Mouse (Mus musculus) megakaryocyte, adult 5-6 weeks (primary cell): ENCODE measurements around the gene Tap2. TPM values are rescaled to one million over a fixed set of nuclear protein-coding genes. Genes with fewer than 3 reads are reported as not detected.

Experiments used
- ATAC-seq: 2 replicates; pipeline ENCODE4 v1.8.0; 2016; ENCODE audit warnings: mild to moderate bottlenecking, inconsistent platforms; ENCODE audit not compliant: poor library complexity, severe bottlenecking
- total RNA-seq, 2 experiments: library from RNA; stranded (forward) in 1 of 2; stranded (reverse) in 1 of 2; fragments of 153-499, 151-499 nt in 1 of 2; fragments of 221-1000, 200-1000 nt in 1 of 2; gene quantifications; 2 replicates each; pipeline versions ENCODE4 v1.2.3 to v1.2.4; 2015 to 2017

Tap2 gene
- total RNA-seq (2015) = 6.4 and 7.1 TPM in 2 replicates
- 34.2 and 35.9 TPM in 2 replicates for total RNA-seq (2017)

DNA sequence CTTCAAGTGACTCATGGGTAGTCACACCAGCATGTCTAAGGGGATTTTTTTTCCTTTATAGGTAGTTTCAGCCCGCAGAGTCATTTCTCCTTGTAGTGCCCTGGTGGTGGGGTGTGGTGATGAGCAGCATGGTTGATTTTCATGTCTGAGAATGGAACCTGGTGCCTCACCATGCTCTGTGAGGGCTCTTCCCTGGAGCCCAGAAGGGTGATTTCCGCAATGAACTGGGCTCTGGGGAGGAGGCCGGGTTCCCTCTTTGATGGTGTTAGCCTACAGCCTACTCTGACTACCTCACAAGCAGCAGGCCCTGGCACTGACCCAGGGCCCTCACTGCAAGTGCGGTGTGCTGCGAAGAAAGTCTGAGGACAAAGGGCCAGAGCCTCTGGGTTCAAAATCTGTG is at the start of gene Tap2:
Gene Tap2, plus strand, starts transcription at position 84 of the 400 bp plus-strand sequence.
- no peak for ATAC-seq

DNA sequence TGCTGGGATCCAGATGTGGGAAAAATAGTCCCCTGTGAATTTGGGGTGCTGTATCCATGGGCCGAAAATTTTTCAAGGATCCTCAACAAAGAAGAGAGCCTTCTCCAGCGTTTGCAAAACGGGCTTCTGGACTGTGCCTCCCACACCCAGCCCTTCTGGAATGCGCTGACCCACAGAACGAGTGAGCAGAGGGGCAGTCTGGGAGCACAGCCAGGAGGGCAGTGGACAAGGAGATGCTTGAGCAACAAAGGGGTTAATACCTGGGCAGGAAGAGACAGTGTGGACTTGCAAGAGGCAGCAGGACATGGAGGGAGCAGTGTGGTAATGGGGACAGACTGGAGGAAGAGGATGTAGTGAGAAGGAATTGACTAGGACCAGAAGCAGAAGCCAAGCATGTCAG is 47.8 kb upstream of the Tap2 start:
- no peak for ATAC-seq

DNA sequence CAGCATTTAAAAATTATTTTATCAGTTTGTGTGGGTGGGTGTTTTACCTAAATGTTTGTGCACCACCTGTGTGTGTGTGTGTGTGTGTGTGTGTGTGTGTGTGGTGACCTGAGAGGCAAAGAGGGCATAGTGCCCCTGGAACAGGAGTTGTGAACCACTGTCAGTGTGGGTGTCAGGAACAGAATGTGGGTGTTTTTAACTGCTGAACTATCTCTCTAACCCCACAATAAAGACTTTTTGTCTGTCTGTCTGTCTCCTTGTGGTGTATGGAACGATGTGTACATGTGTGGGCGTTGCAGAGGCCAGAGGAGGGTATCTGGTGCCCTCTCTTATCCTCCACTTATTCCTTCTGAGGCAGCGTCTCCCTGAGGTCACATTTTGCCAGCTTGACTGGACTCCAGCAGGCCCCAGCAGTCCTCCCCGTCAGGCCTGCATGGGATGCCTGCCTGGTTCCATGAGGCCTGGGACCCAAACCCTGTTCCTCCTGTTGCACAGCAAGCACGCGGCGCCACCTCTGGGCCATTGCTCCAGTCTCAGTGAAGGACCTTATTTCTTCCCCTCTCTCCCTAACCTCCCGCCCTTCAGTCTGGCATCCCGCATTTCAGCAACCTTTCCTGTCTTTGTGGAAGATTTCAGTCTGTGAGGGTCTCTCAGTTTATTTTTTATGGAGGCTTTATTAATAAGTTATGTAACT is 39.0 kb upstream of the Tap2 start:
- no peak; the same call in 1 of the 2 replicates for ATAC-seq

DNA sequence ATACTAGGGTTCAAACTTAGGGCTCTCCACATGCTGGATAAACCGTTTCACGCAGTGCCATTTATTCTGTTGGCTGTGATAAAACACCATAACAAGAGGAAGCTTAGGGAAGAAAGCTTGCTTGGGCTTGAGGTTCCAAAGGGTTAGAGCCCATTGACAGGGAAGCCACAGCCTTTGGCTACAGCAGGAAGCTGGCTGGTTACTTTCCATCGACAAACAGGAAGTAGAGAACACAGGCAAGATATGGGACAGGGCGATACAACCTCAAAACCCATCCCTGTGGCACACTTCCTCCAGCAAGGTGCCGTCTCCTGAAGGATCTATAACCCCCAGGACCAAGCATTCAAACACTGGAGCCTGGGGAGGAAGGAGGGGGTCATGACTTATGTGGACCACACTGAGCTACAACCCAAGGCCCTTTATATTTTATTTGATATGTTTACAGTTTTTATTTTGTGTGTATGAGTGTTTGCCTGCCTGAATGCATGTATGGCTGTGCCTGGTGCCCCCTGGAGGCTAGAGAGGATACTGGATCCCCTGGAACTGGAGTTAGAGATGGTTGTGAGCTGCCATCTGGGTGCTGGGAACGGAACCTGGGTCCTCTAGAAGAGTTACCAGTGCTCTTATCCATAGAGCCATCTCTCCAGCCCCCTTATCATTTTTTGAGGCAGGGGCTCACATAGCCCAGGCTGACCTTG is 38.1 kb upstream of the Tap2 start:
- ATAC-seq = peak; percentile 83

DNA sequence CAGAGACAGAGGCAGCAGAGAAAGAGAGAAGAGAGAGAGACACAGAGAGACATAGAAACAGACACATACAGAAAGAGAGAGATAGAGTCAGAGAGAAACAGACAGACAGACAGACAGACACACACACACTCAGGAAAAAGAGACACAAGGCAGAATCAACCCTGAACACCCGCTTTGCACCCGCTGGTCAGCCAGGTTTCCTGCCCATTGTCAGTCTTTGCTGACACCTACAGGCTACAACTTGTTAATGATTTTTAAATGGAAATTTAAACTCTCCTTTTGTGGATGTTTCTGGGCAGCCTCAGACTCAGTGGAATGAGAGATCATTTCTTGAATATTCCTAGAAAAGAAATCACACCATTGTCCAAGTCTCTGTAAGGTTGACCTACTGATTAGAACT is 34.0 kb upstream of the Tap2 start:
- peak; percentile 56 for ATAC-seq

DNA sequence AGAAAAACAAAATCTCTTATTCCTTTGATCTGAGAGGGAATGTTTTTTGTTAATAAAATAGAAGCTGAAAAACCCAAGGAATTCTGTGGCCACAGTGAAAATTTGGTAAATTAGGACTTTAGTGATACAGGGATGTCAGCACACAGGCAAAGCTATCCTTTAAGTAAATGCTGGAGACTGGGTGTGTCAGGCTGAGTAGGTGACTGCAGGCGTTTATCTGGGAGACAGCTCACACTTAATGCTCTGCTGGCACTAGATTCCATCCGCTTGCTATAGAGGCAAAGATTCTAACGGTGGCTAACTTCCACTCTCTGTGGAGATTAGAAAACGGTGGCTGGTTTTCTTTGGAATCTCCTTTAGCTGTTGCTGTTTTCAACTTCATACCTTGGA is 32.8 kb upstream of the Tap2 start:
- ATAC-seq = no peak

DNA sequence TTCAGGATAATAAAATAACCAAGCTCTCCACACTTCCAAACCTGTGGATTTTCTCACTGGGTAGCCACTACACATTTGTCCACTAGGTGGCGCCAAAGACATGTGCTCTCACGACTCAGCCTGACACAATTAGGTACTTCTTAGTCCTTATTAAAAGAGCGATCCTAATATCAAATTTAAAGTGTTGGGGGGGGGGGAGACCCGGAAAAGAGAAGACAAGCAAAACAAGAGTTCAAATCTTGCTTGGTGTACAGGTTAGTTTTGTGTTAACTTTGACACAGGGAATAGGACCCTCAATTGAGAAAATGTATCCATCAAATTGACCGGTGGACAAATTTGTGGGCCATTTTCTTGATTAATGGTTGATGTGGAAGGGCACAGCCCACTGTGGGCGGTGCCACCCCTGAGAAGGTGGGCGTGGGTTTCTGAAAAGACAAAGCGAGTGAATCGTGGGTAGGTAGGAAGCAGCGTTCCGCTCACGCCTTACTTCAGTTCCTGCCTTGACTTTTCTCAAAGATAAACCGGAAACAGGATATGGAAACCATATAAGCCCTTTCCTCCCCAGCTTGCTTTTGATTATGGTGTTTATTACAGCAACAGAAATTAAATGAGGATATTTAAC is 32.3 kb upstream of the Tap2 start:
- peak; percentile 83 for ATAC-seq

DNA sequence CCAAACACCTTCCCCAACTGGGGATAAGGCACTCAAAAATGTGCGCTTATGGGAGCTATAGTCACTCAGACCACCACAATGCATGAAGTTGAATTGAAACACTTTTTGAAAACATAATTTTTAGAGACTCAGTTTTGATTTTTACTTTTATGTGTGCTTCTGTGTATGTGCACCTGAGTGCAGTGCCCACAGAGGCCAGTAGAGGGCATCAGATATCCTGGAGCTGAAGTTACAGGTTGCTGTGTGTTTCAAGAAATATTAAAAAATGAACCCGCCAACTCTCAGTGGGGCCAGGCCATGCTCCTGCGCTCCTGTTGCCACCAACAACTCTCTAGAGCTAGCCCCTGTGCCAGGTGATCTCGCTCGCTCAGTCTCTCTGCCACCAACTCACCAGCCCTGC is 30.8 kb upstream of the Tap2 start:
- no peak for ATAC-seq

DNA sequence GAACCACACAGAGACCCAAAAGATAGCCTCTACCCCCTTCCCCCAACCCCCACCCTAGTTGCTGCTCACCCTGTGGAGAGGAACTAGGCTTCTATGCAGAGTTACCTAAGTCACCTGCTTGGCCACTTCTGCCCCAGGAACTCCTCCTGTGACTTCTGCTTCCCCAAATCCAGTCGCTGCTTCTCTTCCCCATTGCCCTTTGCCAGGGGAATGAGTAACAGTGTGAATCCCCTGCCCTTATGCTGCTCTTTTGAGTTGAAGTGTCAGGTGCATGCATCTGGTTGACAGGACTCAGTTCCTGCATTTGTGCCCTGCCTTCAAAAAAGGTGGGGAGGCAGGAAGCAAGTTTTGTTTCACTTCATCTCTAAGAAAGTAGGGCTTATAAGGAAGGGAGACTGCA is 29.3 kb upstream of the Tap2 start:
- peak; percentile 70 for ATAC-seq

DNA sequence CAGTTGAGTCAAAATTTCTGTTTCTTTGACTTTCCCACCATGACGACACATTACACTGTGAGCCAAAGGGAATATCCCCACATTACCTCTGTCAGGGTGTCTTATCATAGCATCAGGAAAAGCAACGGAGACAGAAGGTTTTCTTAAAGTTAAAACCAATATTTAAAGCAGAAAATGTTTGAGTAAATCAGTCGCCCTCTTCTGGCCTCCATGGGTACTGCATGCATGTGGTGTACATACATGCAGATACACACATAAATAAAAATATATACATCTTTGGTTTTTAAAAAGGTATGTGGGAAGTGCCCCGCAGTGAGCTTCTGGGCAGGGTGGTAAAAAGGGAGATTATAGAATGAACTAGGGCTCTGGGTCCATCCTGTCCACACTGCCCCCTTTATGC is 26.1 kb upstream of the Tap2 start:
- no peak for ATAC-seq

DNA sequence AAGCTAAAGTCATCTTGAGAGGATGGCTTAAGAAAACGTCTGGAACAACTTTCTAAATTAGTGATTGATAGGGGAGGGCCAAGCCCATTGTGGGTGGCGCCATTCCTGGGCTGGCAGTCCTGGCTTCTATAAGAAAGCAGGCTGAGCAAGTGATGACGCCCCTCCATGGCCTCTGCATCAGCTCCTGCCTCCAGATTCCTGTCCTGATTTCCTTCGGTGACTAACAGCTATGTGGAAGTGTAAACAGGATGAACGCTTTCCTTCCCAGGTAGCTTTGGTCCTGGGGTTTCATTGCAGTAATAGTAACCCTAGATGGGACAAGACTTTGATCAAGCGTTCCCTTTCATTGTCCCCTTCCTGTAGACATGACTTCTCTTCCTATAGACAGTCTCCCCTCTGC is 24.3 kb upstream of the Tap2 start:
- no peak for ATAC-seq

DNA sequence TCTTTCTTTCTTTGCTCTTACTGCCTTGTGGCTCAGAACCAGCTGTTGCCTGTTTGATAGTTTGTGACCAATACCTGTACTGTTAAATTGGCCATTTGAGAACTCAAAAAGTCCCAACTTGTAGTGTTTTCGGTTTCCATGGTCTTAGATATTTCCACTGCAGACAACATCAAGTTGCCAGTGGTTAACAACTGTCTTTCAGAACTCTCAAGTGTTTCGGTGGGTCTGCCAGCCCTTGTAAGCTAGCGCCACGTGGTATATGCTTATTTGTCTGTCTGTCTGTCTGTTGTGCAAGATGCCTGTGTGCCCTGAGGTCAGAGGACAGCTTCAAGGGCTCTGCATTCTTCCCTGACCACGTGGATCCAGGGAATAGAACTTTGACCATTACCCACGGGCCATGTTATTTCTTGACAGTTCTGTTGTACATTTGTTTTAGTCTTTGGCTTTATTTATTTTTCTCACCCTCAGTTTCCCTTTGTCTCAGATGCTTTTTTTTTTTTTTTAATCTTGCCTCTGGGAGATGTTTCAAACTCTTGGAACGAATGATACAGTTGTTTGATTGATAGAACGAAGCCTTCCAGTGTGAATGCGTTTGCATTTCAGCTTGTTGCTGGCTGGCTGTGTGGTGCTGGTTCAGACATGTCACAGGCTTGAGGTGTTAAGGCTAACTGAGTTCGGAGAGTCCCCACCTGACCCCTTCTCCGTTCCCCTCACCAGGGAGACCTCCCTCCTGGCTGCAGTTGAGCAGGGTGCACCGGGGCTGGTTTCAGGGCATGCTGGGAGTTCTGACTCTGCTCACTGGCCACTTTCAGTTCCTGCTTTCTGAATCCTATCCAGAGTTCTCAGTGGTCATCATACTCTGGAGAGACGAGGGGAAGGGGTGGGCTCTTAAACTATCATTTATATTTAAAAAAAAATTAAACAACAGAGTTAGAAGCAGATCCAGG is 23.1 kb upstream of the Tap2 start:
- peak; percentile 51; the same call in 1 of the 2 replicates for ATAC-seq

DNA sequence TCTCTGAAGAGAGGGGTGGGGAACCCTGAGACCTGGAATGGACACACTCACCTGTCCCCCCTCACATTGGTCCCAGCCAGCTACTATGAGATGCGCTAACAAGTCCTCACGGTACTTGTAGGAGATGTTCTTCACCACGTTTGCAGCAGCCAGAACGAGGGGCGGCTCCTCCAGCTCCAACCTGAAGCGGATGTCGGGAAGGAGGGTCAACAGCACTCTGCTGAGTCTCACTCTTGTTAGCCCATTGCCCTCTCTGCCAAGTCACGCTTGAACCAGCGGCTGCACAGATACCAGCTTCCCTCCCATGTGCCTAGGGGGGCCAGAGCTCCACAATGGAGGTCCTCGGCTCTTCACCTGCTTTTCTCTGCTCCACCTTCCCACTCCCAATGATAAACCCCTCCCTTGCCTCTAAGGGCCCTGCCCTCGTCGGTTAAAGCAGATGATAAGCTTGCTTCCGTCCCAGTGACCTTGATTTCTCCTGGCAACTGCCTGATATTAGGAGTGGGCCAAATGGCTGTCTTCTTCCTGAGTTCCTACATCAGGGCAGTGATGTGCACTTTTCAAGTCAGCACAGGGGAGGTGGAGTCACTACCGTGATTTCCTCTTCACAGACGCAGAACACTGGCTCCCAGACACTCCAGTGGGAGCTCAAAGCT is 19.6 kb upstream of the Tap2 start:
- ATAC-seq = no peak

DNA sequence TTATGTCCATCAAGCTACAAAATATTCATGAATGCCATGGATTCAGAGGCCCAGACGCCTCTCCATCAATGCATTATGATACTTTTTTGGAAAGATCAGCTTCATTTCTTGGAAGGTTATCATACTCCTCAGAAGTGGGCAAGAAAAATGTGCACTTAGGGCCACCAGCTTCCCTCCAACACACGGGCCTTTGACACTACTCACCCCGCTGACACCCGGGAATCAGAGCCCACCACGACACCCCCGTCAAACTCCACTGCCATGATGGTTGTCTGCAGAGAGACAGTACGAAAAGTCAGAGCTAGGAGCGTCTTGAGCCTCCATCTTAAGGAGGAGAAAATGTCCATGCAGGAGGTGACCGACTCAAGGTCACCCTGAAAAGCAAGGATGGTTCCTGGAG is 17.8 kb upstream of the Tap2 start:
- ATAC-seq = no peak

DNA sequence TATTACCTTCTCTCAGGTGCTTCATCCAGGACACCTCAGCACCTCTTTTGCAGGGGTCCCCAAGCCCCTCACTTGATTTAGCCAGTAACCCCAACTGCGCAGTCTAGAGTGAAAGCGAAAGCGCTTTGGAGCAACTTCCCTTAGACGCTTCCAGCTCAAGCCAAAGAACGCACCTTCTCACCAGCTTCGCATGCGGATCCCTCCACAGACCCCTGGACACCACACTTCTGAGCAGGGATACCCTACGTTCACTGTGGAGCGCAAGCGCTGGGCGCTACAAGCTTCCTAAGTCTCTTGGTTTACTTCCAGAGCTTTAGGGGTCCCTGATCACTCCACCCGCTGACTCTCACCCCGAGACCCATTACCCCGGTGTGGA is 16.5 kb upstream of the Tap2 start:
- peak; percentile 49 for ATAC-seq

DNA sequence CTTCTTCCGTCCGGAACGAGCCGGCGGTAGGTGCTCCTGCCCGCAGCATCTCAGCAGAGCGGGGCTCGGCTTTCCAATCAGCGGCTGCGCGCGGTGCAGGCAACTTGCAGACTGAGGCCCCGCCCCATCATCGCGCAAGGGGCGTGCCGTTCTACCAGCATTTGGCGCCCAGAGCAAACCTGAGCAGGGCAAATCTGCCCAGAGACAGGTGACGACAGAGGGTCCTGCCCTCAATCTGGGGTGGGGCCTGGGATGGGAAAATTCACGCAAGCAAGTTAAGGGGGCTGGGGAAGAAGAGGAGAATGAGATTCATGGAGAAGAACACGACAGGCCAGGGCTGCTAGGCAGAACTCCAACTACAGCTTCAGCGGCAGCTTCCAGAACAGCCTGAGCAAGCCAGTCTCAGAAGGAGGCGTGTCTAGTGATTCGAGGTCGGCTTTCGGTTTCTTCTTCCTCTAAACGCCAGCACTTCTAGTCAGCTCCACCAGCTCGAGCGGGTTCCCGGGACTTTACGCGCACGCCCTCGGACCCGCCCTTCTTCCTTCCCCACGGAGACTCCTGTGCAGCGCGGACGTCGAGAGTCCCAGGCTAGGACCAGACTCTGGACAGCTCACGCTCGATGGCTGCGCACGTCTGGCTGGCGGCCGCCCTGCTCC is 15.9 kb upstream of the Tap2 start, which contains the start of the genes Tap1 and Psmb9:
Gene Tap1, plus strand, starts transcription at position 293 of the 656 bp plus-strand sequence.
Gene Psmb9, minus strand, starts transcription at position 504 of the 656 bp plus-strand sequence.
- ATAC-seq = peak; percentile 91

DNA sequence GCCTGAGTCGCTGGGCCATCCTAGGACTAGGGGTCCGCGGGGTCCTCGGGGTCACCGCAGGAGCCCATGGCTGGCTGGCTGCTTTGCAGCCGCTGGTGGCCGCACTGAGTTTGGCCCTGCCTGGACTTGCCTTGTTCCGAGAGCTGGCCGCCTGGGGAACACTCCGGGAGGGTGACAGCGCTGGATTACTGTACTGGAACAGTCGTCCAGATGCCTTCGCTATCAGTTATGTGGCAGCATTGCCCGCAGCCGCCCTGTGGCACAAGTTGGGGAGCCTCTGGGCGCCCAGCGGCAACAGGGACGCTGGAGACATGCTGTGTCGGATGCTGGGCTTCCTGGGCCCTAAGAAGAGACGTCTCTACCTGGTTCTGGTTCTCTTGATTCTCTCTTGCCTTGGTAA is 15.3 kb upstream of the Tap2 start:
- ATAC-seq = peak; percentile 6; the same call in 1 of the 2 replicates

DNA sequence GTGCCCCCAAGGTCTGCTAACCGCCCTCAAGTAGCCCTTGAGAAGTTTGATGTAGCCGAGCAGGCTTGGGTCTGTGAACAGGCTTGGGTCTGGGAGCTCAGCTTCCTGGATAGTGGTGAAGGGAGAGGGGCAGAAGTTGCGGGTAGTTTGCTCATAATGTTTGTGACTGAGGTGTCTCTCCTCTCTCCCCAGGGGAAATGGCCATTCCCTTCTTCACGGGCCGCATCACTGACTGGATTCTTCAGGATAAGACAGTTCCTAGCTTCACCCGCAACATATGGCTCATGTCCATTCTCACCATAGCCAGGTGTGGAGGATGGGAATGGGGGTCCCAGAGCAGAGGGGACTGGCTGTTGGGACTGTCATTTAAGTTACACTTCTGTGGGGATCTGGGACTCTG is 14.3 kb upstream of the Tap2 start:
- ATAC-seq = no peak

DNA sequence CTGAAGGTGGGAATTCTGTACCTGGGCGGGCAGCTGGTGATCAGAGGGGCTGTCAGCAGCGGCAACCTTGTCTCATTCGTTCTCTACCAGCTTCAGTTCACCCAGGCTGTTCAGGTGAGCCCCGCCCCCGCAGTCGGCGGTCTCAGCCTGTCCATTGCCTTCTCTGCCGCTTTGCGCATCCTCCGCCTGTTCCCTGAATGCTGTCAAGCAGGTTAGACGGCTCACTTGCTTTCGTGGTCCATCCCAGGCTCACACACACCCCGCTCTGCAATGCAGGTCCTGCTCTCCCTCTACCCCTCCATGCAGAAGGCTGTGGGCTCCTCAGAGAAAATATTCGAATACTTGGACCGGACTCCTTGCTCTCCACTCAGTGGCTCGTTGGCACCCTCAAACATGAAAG is 10.5 kb upstream of the Tap2 start:
- ATAC-seq = no peak

DNA sequence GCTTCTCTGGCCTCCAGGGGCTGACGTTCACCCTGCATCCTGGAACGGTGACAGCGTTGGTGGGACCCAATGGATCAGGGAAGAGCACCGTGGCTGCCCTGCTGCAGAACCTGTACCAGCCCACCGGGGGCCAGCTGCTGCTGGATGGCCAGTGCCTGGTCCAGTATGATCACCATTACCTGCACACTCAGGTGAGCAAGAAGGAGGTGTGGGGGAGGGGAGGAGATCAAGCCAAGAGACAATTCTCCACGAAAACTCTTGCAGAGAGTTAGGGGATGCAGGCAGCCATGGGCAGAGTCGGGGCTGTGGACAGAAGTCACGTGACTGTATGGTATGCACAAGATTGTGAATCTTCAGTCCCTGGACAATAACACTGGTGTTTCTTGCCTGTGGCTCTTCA is 9.9 kb upstream of the Tap2 start:
- no peak for ATAC-seq
